Mouse (Mus musculus) left cerebral cortex, adult 11 months (tissue): ENCODE results near the gene Atl3.
"Not testable (repeated sequence)": the region's sequence is repeated elsewhere in the genome, so short reads cannot be mapped to it uniquely, and the experiment has no call there.

ENCODE experiments used
- DNase-seq: peaks from one replicate; pipeline ENCODE4 v3.0.0; 2022; ENCODE audit warnings: low spot score

Atl3 gene

DNA sequence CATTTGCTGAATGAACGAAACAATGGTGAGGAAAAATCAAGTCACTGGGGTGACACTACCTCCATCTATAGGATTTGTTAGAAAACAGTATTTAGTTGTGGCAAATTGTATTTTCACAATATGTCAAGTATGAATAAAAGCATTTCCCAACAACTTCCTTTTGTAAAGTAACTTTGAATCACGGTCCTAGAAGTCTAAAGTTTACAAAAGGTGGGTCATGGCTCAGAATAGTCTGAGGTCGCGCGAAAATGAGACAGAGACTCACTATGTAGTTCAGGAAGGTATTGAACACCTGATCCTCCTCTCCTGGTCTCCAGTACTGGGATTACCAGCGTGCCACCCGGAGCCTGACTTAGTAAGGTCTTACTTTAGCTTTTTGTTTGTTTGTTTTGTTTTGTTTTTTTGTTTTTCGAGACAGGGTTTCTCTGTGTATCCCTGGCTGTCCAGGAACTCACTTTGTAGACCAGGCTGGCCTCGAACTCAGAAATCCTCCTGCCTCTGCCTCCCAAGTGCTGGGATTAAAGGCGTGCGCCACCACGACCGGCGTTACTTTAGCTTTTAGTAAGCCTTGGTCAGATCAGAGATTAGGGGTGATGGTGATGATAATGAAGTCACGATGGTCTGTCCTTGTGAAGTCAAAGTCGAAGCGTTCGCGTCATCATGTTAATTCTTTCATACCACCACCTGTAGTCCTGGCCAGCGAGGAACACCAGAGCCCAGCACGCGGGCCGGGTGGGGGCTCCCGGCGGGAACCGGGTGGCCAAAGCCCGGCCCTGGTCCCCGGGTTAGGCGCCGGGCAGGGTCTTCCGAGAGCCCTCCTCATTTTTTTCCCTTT is at the start of gene Atl3:
Gene Atl3, plus strand, starts transcription at position 689 of the 835 bp plus-strand sequence.
- no peak for DNase-seq

DNA sequence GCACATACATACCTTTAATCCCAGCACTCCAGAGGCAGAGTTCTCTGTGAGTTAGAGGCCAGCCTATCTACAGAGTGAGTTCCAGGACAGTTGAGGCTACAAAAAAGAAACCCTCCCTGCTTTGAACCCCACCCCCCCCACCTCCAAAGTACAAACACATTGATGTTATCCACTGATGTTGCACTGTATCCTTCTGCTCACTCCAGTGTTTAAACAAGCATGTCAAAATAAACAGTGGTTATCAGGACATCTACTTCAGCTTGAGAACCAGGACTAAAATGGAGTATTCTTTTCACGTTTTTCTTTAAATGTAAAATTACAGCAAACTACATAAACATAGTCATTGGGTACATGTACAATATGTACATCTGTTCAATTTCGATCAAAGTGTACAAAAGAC is 48.7 kb upstream of the Atl3 start:
- DNase-seq: no peak

DNA sequence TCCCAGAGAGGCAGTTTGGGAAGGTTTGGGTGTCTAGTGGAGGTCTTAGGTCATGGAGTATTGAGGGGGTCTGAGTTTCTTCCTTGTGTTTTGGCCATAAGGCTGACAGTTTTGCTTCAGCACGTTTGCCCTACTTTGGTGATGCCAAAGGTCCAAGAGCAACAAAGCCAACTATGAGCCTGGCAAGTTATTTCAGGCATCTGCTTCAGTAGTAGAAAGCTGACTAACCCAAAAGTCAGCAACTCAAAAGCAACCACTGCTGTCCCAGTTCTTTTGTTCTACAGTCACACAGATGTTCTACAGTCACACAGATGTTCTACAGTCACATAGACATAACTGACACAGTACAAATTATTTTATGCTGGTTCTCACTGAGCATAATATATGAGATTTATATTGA is 48.2 kb upstream of the Atl3 start:
- DNase-seq: no peak

DNA sequence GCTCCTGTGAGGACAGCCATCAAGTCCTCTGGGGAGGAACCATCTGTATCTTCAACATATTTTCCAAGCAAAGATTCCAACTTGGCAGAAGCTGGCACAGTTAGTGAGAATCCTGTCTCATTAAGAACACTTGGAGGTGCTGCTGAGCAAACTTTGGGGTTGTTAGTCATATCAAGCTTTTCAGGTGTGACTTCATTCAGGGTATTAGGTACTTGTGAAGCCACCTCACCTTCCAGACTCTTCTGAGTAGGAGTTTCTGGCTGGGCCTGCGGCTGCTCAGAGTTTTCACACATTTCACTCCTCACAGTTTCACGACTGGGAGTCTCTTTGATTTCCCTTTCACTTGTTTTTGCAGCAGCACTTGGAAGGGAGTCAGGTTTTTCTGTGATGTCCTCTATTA is 37.0 kb upstream of the Atl3 start:
- DNase-seq: no peak

GRCm38 (mm10) chr19:7458901-7459300 is 34.9 kb upstream of the Atl3 start:
- no peak for DNase-seq

DNA sequence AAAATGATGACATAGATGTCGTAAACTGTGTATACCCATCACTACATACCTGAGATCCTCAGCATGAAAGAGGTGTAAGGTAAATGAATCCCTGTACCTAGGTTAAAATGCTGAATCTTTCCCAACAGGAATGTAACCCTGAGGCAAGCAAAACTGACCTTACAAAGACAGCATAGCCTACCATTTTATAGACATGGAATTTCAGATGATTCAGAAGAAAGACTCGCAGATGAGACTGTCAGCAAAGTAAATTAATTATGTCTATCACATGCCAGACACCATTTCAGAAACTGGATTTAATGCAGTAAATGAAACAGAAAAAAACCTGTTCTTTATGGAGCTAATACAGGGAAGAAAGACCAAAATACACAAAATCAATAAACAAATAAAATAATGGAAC is 34.5 kb upstream of the Atl3 start:
- no peak for DNase-seq

DNA sequence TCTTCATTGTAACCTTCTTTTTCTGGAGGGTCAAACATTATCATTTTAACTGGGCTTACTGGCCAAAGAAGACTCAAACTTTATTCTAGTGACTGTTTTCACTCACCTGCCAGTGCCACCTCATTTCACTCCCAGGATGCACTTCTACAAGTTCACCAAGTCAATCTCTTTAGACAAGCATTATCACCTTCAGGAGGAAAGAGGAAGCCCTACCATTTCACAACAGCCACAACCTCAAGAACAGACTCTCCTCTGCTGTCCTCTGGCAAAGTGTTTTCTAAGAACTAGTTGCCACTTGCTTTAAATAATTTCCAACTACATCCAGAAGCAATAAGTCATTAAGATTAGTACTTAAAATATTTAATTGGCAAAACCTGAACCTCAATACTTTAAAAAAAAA is 25.9 kb upstream of the Atl3 start:
- no peak for DNase-seq

DNA sequence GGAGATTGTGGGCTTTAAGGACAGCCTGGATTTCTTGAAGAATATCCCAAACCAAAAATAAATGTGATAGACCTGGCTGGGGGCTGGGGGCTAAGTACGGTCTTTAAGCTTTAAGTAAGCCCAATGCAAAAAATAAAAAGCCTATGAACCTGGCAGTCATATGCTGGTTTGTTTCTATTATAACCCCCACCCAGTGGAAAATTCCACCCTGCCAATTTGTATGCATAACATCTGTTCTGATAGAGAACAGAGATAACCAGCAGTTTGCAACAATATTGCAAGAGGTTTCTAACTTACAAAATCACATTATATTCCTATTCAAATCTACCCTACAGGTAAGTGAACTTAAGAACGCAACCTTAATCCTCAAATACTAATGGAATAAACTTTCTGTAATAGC is 23.2 kb upstream of the Atl3 start:
- DNase-seq: no peak

DNA sequence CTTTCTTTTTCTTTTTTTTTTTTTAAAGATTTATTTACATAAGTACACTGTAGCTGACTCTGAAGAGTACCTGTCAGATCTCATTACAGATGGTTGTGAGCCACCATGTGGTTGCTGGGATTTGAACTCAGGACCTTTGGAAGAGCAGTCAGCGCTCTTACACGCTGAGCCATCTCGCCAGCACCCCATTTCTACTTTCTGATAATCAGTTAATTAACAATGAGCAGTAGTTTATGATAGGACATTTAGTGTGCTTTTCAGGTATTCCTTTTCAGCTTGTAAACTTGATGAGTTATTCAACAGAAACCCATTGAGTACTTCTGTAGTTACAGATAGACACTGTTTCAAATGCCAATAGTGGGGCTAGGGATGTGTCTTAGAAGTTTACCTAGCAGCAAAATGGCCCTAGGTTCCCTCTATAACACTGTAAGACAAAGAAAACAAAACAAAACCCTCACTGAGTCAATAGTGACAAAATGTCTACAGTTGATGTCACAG is 14.0 kb upstream of the Atl3 start:
- no peak for DNase-seq

DNA sequence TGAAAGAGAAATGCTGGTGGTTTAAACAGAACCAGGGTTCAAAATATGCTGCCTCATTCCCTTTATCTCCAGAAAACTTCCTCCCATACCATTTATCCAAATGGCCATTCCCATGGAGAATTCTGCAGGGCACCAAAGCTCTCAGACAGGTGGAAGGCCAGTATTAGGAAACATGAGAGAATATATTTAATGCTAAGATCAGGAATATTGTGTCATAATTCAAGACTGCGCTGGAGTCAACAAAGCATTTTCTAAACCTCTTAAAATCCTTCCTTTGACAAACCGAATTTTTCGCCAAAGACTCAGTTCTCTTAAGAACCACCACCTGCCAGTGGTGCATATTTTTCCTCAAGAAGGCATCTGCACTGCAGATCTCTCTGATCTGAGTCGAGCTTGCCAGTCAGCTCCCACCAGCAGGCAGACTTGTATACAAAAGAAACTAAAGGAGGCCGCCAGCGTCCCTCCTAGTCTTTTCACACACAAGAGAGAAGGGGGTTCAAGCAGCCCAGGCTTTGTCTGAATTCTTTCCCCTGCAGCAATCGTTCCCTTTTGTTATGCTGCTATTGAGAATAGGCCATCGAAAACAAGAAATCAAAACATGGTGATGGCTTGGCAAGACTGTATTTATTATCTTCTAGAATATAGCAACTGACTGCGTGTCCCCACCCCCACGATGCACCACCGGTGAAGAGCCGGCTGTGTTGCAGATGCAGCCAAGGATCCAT is 12.1 kb upstream of the Atl3 start:
- DNase-seq: peak; percentile 44

DNA sequence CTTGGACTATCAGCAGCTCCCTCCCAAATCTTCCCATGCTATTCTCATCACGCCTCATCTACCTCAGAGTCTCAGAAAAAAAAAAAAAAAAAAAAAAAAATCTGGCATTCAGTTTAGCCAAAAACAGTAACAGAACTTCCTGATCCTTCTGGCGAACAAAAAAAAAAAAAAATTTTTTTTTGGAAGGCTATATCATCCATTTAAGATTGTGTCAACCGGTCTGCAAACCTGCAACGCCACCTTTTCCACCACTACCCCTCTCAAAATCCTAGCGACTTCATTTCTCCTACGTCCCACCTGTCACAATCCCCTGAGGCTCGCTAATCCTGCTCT is 11.6 kb upstream of the Atl3 start:
- DNase-seq: no peak

DNA sequence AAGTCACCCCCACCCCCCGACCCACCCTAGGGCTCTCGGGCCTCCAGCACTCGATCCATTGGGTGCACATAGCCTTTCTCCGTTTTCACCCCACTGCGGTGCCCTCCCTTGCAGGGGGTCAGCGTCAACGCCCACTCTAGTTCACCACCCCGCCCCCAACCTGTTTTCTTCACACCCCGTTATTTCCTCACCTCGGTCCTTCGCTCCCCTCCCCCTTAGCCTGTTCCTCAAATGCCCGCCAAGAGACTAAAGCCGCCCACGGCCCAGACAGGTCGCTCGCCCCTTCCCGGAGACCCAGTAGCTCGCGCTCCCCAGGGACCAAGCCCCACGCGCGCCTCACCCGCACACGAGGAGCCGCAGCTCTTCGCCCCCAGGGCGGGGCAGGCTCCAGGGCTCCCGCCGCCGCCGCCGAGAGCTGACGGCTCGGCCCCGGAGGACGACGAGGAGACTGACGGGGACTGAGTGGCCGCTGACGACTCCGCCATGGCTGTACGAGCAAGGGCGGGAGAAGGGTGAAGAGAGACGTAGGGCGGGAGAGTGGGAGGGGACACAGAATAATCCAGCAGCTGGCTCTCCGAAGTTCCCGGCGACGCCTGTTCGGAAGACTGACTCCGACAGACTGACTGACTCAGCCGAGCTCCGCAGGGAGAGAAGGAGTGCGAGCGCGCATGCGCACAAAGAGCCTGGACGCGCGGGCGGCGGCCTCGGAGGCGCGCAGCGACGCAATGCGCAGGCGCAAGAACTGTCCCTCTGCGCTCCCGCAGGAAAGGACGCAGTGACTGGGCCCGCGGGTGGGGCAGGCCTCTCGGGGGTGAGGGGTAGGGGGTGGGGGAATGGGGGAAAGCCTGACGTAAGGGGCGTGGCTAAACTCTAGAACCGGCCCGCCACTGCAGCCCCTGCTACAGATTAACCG is 11.0 kb upstream of the Atl3 start, which contains the start of gene Rtn3:
Gene Rtn3, minus strand, starts transcription at position 683 of the 913 bp plus-strand sequence.
- peak; percentile 93 for DNase-seq

DNA sequence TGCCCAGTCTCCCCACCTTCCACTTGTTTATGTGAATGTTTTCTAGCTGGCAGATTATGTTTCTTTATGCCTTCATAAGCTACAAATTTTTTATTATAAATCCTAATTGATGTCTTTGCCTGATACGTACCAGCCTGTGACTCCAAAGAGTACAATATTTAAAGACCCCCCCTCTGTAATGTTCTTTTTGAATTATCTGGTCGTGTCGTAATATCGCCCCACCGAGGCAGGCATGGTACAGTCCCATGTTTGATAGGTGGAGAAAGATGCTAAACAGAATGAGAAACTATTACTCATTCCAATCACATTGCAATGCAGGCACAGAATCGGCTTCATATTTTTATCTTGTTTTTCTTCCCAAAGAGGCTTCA is 10.3 kb upstream of the Atl3 start:
- DNase-seq: peak; percentile 80

DNA sequence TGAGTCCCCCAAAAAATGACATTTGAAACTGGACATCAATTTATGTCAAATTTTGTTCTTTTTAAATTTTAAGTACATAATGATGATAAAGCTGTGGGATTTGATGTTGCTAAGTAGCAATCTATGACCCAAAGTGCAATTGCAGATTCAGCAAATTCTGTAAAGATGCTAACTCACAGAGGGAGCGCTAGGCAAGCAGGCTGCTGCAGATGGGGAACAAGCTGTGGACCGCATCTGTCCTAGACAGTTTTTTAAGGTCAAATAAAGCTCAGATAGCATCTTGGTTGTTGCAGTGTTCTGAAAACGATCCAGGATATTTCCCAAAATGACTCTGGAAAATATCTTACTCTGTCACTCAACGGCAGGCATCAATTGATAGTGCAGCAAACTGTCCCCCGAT is 9.8 kb upstream of the Atl3 start:
- DNase-seq: no peak

- DNase-seq: no peak
Measured at GRCm38 (mm10) chr19:7487680-7488079, 6.2 kb upstream of the Atl3 start.

GRCm38 (mm10) chr19:7491960-7492359 is 1.9 kb upstream of the Atl3 start:
- DNase-seq: no peak

DNA sequence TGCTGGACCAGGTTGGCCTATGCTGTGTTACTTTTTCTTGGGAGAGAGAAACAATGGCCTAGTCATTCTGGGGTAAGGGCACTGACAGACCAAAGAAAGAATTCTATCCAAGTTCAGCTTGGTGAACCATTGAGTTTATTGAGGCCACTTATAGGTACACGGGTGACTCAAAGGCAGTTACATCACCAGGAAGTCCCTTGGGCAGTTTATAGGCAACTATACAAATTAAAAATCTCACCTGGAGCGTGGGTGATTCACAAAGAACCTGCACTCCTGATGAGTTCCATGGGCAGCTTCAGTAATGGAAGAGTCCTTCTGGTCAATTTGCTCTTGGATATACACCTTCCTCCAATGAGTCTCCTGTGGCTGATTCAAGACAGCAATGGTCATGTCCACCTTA is 1.2 kb upstream of the Atl3 start:
- no peak for DNase-seq

DNA sequence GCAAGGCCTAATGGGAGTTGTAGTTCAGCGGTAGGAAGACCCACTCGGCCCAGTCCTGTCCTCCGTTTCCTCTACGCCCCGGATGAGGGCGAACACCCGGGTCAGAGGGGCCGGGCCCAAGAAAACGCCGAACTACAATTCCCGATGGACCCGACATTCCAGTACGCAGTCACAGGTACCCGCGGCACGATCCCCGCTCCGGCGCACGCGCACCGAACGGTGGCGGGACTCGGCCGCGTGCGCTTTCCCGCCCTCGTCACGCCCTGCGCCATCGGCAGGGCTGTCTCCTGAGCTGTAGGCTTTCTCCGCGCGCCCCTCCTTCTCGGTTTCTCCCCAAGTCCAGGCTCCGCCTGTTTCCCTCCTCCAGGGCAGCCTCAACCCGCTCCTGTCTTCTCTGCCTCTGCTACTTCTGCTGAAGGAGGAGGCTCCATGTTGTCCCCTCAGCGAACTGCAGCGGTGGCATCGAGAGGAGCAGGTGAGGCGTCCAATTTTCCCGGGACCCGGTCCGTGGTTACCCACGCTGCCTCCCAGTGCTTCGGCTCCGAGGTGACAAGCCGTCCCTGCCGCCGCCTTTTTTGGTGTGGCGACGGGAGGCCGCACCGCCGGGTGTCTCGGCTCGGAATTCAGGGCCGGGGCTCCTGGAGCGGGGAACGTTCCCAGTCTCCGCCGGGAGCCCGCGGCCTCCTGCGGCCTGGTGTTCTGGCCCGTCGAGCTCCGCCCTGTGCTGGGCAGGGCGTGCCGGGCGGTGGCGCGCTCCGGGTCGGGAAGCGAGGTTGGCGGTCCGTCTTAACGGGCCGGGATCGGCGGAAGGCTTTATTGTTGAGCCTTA is 561 bp downstream of the Atl3 start:
- DNase-seq: peak; percentile 97

- no peak for DNase-seq
Measured at GRCm38 (mm10) chr19:7495221-7496038, 1.6 kb downstream of the Atl3 start.

DNA sequence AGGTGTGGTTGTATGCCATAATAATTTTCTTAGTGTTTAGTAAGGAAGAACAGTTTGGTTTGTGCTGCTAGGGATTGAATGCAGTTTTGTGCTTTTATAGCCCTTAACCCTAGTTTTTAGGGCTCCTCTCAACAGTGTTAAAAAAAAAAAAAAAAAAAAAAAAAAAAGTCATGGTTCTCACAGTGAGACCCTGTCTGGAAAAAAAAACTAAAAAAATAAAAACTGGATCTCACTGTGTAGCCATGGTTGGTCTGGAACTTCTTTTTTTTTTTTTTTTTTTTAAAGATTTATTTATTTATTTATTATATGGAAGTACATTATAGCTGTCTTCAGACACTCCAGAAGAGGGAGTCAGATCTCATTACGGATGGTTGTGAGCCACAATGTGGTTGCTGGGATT is 2.2 kb downstream of the Atl3 start:
- DNase-seq: not testable (repeated sequence)

GRCm38 (mm10) chr19:7498816-7499215 is 5.0 kb downstream of the Atl3 start:
- no peak for DNase-seq
